Mouse (Mus musculus) limb, embryonic 14.5 days (tissue): Measurements from ENCODE around the gene Amz1. TPM values are rescaled to one million over a fixed set of nuclear protein-coding genes. Genes with fewer than 3 reads are reported as not detected.

Source experiments
- ATAC-seq: fragments of 200-750 bp; cut with Nextera tagmentation; 2 replicates; pipeline ENCODE4 v1.8.0; 2017; ENCODE audit warnings: low read depth, moderate number of reproducible peaks, moderate TSS enrichment; ENCODE audit not compliant: low FRiP score
- DNase-seq: peaks from one replicate; pipeline ENCODE4 v3.0.0-alpha.2; 2015; ENCODE audit warnings: low spot score
- H3K27ac ChIP-seq: fragments of 300-500 bp; sonication (generic); replicated peaks from 2 replicates; pipeline ENCODE4 v1.5.1; 2014; ENCODE audit warnings: low read depth, mild to moderate bottlenecking, low read length, moderate library complexity, mixed read lengths
- H3K27me3 ChIP-seq: fragments of 300-500 bp; sonication (generic); 2 replicates; pipeline ENCODE4 v1.6.1; 2014; ENCODE audit warnings: low read length, mixed read lengths; ENCODE audit not compliant: control insufficient read depth, insufficient read depth
- H3K36me3 ChIP-seq: fragments of 300-500 bp; sonication (generic); 2 replicates; pipeline ENCODE4 v1.6.1; 2014; ENCODE audit warnings: mild to moderate bottlenecking, low read length, moderate library complexity, mixed read lengths; ENCODE audit not compliant: control insufficient read depth, insufficient read depth
- H3K4me1 ChIP-seq: fragments of 300-500 bp; sonication (generic); 2 replicates; pipeline ENCODE4 v1.6.1; 2014; ENCODE audit warnings: antibody characterized with exemption, low read length, mixed read lengths; ENCODE audit not compliant: control insufficient read depth, insufficient read depth
- H3K4me2 ChIP-seq: fragments of 300-500 bp; sonication (generic); replicated peaks from 2 replicates; pipeline ENCODE4 v1.6.1; 2014; ENCODE audit warnings: low read depth, mild to moderate bottlenecking, low read length, moderate library complexity; ENCODE audit not compliant: severe bottlenecking
- H3K4me3 ChIP-seq: fragments of 300-500 bp; sonication (generic); replicated peaks from 2 replicates; pipeline ENCODE4 v1.5.1; 2014; ENCODE audit warnings: low read length
- H3K9ac ChIP-seq: fragments of 300-500 bp; sonication (generic); 2 replicates; pipeline ENCODE4 v1.6.1; 2014; ENCODE audit warnings: mild to moderate bottlenecking, low read depth, low read length, moderate library complexity; ENCODE audit not compliant: severe bottlenecking
- H3K9me3 ChIP-seq: fragments of 300-500 bp; sonication (generic); 2 replicates; pipeline ENCODE4 v1.6.1; 2016; ENCODE audit warnings: low read length; ENCODE audit not compliant: control insufficient read depth
- POLR2A ChIP-seq: fragments of 200-500 bp; IDR thresholded peaks from 2 replicates; pipeline ENCODE4 v1.8.0; 2012; ENCODE audit warnings: inconsistent platforms, mild to moderate bottlenecking, moderate library complexity, borderline replicate concordance; ENCODE audit not compliant: insufficient read depth, insufficient read length; ENCODE audit errors: extremely low read depth
- WGBS: fragments of 180-500 bp; shearing (Covaris S2); extraction: QIAGEN DNeasy Blood & Tissue Kit; methylation state at CpG from one replicate; pipeline ENCODE4 v1.1.7; 2014; 5-methylcytosine and 5-hydroxymethylcytosine counted together
- polyA plus RNA-seq, 2 experiments: library from polyadenylated mRNA; depleted of rRNA in 1 of 2; stranded (reverse) in 1 of 2; unstranded in 1 of 2; fragments of >200 nt; fragmentation: Nextera tagmentation in 1 of 2; extraction: Ambion mirVana in 1 of 2; gene quantifications; 2 replicates each; pipeline versions ENCODE4 v1.2.1 to v1.2.3; 2012 to 2014

The Amz1 gene
- polyA plus RNA-seq, 2 experiments = 1.1 TPM

DNA sequence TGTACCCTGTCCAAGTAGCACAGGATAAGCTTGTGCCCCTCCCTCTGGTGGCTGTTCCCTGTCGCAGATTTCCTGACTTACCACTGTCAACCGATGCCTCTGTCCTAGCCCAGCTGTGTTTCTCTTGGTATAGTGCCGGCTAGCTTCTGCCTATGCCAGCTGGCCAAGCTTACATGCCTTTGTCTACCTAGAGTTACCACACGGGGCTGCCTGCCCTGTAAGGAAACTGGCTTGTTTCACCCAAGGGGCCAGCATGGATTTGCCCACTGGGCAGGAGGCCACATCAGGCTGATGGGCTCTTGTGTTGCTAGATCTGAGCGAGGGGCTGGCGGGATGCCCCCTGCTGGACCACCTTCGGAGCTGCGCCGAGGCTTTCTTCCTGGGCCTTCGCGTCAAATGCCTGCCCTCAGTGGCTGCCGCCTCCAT is 19.8 kb downstream of the Amz1 start:
- no peak for ATAC-seq
- 35% methylated on average over 12 of the region's 12 CpGs for WGBS

DNA sequence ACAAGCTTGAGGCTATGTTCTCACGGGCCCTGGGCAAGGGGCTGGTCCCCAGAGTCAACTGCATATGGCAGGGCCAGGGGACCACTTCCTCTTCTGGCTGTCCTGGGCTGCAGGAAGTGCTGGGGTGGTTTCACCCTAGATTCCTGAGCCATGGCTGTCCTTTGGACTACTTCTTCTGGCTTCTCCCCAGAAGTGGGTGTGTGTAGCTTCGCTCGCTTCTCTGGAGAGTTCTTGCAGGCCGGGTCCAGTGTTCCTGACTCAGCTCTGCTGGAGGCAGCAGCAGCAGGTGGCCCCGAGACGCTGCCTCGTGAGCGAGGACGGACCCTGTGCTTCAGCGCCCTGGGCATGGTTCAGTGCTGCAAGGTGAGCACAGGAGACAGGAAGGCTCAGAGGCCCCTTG is 24.5 kb downstream of the Amz1 start:
- no peaks in the 10 kb centered on the region for H3K27me3 ChIP-seq
- H3K4me2 ChIP-seq = no peak overlapping the region
- H3K9me3 ChIP-seq = 0 out of 2 replicates have a peak, but pooled peaks cover 4% of the 10 kb centered on the region
- DNase-seq (no peak), ATAC-seq (no peak)
- no peaks in the 10 kb centered on the region for H3K36me3 ChIP-seq
- no peak overlapping the region for H3K4me3 ChIP-seq
- TF ChIP-seq POLR2A = no peak
- H3K4me1 ChIP-seq = peaks cover 4% of the 10 kb centered on the region; the same call in 1 of the 2 replicates
- 87% methylated on average over 10 of the region's 10 CpGs for WGBS
- H3K27ac ChIP-seq = no peak overlapping the region
- no peak overlapping the region for H3K9ac ChIP-seq

More for the DNA sequence above, 19.8 kb downstream of the Amz1 start:
- H3K4me1 ChIP-seq = no peaks in the 10 kb centered on the region
- no peaks in the 10 kb centered on the region for H3K27me3 ChIP-seq
- H3K9ac ChIP-seq = no peak overlapping the region
- no peak for TF ChIP-seq POLR2A
- H3K9me3 ChIP-seq = no peaks in the 10 kb centered on the region
- no peak overlapping the region for H3K4me2 ChIP-seq
- no peak overlapping the region for H3K27ac ChIP-seq
- no peak overlapping the region for H3K4me3 ChIP-seq
- DNase-seq = no peak
- H3K36me3 ChIP-seq = no peaks in the 10 kb centered on the region

DNA sequence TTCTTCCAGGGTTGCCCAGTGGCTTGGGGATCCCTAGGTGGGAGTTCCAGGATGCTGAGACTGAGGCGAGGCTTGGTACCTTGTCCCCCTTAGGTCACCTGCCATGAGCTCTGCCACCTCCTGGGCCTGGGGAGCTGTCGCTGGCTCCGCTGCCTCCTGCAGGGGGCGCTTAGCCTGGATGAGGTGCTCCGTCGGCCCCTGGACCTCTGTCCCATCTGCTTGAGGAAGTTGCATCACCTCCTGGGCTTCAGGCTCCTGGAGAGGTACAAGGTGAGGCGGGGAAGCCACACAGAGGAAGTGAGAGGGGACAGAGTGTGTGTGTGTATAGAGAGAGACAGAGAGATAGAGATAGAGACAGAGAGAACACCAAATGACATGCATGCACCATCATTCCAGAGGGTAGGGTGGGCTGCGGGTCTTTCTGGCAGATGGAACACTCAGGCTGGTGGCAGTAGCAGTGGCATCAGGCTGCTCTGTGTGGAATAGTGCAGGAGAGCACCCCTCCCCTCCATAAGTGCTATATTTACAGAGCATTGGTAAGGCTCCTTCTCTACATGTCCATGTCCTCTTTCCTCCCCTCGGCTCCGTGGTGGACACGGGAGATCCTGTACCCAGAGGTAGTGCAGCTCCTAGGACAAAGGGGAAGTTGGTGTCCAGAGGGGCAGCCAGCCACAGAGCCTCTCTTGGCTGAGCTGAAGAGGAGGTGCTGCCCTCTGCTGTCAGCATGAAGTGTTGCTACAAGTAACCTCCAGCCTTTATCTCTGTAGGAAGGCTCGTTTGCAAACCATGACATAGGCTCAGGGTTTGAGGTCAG is 25.3 kb downstream of the Amz1 start:
- peak; percentile 79 for ATAC-seq
- no peak overlapping the region for H3K27ac ChIP-seq

DNA sequence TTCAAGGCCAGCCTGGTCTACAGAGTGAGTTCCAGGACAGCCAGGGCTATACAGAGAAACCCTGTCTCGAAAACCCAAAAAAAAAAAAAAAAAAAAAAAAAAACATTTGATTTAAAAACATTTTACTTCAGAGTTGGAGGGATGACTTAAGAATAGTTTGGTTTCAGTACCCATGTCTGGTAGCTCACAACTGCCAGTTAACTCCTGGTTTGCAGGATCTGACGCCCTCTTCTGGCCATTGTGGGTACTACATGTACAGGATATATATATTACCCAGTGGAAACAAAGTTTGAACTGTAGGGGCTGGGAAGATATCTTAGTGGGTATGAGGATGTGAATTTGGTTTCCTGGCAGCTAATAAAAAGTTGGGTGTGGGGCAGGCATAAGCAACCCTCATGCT is 27.0 kb downstream of the Amz1 start:
- no peak for ATAC-seq

More for the DNA sequence above, 25.3 kb downstream of the Amz1 start:
- Histone ChIP-seq H3K9ac (peak overlapping the region; percentile 57), H3K36me3 (no peaks in the 10 kb centered on the region), H3K4me3 (peak overlapping the region; percentile 22), H3K4me1 (peaks cover 4% of the 10 kb centered on the region; the same call in 1 of the 2 replicates), H3K4me2 (peak overlapping the region; percentile 56), H3K9me3 (0 out of 2 replicates have a peak, but pooled peaks cover 4% of the 10 kb centered on the region), H3K27me3 (no peaks in the 10 kb centered on the region)
- no peak for TF ChIP-seq POLR2A
- peak; percentile 76 for DNase-seq
- 12% methylated on average over 11 of the region's 12 CpGs for WGBS

DNA sequence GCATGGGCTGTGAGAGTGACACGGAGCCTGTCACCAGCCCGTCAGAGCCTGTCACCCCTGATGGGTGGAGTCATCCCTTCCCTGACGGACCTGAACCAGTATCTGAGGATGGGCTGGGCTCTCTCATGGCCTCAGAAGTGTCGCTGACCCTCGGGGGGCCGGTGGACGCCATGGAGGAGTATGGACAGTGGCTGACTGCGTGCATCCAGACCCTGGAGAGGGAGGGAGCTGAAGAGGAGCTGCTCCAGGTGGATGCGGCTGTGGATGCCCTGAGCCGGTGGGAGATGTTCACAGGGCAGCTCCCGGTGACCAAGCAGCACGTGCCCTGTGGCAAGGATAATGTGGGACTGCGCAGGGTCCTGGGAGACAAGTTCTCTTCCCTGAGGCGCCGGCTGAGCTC is 28.1 kb downstream of the Amz1 start:
- H3K27me3 ChIP-seq = no peaks in the 10 kb centered on the region
- H3K9ac ChIP-seq = no peak overlapping the region
- H3K27ac ChIP-seq = no peak overlapping the region
- H3K9me3 ChIP-seq = 0 out of 2 replicates have a peak, but pooled peaks cover 4% of the 10 kb centered on the region
- H3K36me3 ChIP-seq = no peaks in the 10 kb centered on the region
- DNase-seq = no peak
- no peak for TF ChIP-seq POLR2A
- H3K4me1 ChIP-seq = peaks cover 12% of the 10 kb centered on the region; the same call in 1 of the 2 replicates
- no peak overlapping the region for H3K4me3 ChIP-seq
- WGBS = 88% methylated on average over 15 of the region's 15 CpGs
- H3K4me2 ChIP-seq = no peak overlapping the region
- no peak for ATAC-seq

More for the DNA sequence above, 27.0 kb downstream of the Amz1 start:
- TF ChIP-seq POLR2A = no peak
- Histone ChIP-seq H3K27ac (no peak overlapping the region), H3K4me1 (peaks cover 4% of the 10 kb centered on the region; the same call in 1 of the 2 replicates), H3K36me3 (no peaks in the 10 kb centered on the region), H3K4me3 (no peak overlapping the region), H3K9me3 (0 out of 2 replicates have a peak, but pooled peaks cover 4% of the 10 kb centered on the region), H3K27me3 (no peaks in the 10 kb centered on the region), H3K9ac (no peak overlapping the region), H3K4me2 (no peak overlapping the region)
- 0% methylated on average over 1 of the region's 2 CpGs for WGBS
- DNase-seq = no peak
